Mouse (Mus musculus): ENCODE data around the gene Cflar. TPM values are rescaled to one million over a fixed set of nuclear protein-coding genes. Genes with fewer than 3 reads are reported as not detected.
A peak's percentile ranks its signal among the peaks of the same experiment; 100 is the strongest.

Cflar gene
- polyA plus RNA-seq, 1 experiment from 2014 or later: 42.0 TPM

- no peaks in the 10 kb centered on the region for H3K27me3 ChIP-seq (ENCODE audit: control insufficient read depth, insufficient read depth, low read length)
- WGBS: 59% methylated on average over 7 of the region's 7 CpGs
- peak overlapping the region; percentile 19; the same call in 1 of the 2 replicates for H3K4me2 ChIP-seq (ENCODE audit: low read depth, low read length)
- H3K36me3 ChIP-seq (ENCODE audit: control insufficient read depth, insufficient read depth): peaks cover 8% of the 10 kb centered on the region; the same call in 1 of the 2 replicates
- ATAC-seq (replicated peaks; ENCODE audit: extremely low read depth, insufficient read depth, low FRiP score): no peak
- H3K9ac ChIP-seq (ENCODE audit: low read length): 0 out of 2 replicates have a peak overlapping the region, but pooled peaks have one; percentile 7
- peaks cover 18% of the 10 kb centered on the region for H3K4me1 ChIP-seq (ENCODE audit: control insufficient read depth, insufficient read depth, low read length)
- no peaks in the 10 kb centered on the region for H3K9me3 ChIP-seq (replicated peaks; ENCODE audit: control insufficient read depth, low read length)
- H3K4me3 ChIP-seq (ENCODE audit: low read length): no peak overlapping the region
- peak overlapping the region; percentile 1; the same call in 1 of the 2 replicates for H3K27ac ChIP-seq (ENCODE audit: low read length)
Measured at GRCm38 (mm10) chr1:58723809-58724405, 12.6 kb downstream of the Cflar start.

GRCm38 (mm10) chr1:58724533-58724932 lies 13.2 kb downstream of the Cflar start:
- Histone ChIP-seq H3K27me3 (ENCODE audit: control insufficient read depth, insufficient read depth, low read length) (no peaks in the 10 kb centered on the region), H3K9me3 (replicated peaks; ENCODE audit: control insufficient read depth, low read length) (no peaks in the 10 kb centered on the region), H3K4me2 (ENCODE audit: low read depth, low read length) (peak overlapping the region; percentile 19; the same call in 1 of the 2 replicates), H3K9ac (ENCODE audit: low read length) (no peak overlapping the region), H3K36me3 (ENCODE audit: control insufficient read depth, insufficient read depth) (peaks cover 12% of the 10 kb centered on the region), H3K27ac (ENCODE audit: low read length) (no peak overlapping the region), H3K4me1 (ENCODE audit: control insufficient read depth, insufficient read depth, low read length) (peaks cover 15% of the 10 kb centered on the region), H3K4me3 (ENCODE audit: low read length) (no peak overlapping the region)
- WGBS: 53% methylated on average over 5 of the region's 9 CpGs
- ATAC-seq (replicated peaks; ENCODE audit: extremely low read depth, insufficient read depth, low FRiP score): no peak

GRCm38 (mm10) chr1:58725095-58725494 lies 13.8 kb downstream of the Cflar start:
- Histone ChIP-seq H3K36me3 (ENCODE audit: control insufficient read depth, insufficient read depth) (peaks cover 16% of the 10 kb centered on the region), H3K9me3 (replicated peaks; ENCODE audit: control insufficient read depth, low read length) (no peaks in the 10 kb centered on the region)
- no peak for ATAC-seq (replicated peaks; ENCODE audit: extremely low read depth, insufficient read depth, low FRiP score)

GRCm38 (mm10) chr1:58725767-58726166 lies 14.5 kb downstream of the Cflar start:
- Histone ChIP-seq H3K9ac (ENCODE audit: low read length) (no peak overlapping the region), H3K4me3 (ENCODE audit: low read length) (no peak overlapping the region), H3K27me3 (ENCODE audit: control insufficient read depth, insufficient read depth, low read length) (no peaks in the 10 kb centered on the region), H3K36me3 (ENCODE audit: control insufficient read depth, insufficient read depth) (peaks cover 18% of the 10 kb centered on the region), H3K4me2 (ENCODE audit: low read depth, low read length) (no peak overlapping the region), H3K9me3 (replicated peaks; ENCODE audit: control insufficient read depth, low read length) (no peaks in the 10 kb centered on the region), H3K27ac (ENCODE audit: low read length) (0 out of 2 replicates have a peak overlapping the region, but pooled peaks have one; percentile 9), H3K4me1 (ENCODE audit: control insufficient read depth, insufficient read depth, low read length) (peaks cover 13% of the 10 kb centered on the region)
- ATAC-seq (replicated peaks; ENCODE audit: extremely low read depth, insufficient read depth, low FRiP score): no peak
- 72% methylated on average over 5 of the region's 5 CpGs for WGBS

More at GRCm38 (mm10) chr1:58725095-58725494, 13.8 kb downstream of the Cflar start:
- no peak overlapping the region for H3K4me3 ChIP-seq (ENCODE audit: low read length)
- peaks cover 15% of the 10 kb centered on the region for H3K4me1 ChIP-seq (ENCODE audit: control insufficient read depth, insufficient read depth, low read length)
- H3K27ac ChIP-seq (ENCODE audit: low read length): no peak overlapping the region
- no peak overlapping the region for H3K9ac ChIP-seq (ENCODE audit: low read length)
- no peak overlapping the region for H3K4me2 ChIP-seq (ENCODE audit: low read depth, low read length)
- H3K27me3 ChIP-seq (ENCODE audit: control insufficient read depth, insufficient read depth, low read length): no peaks in the 10 kb centered on the region

- Histone ChIP-seq H3K9ac (ENCODE audit: low read length) (no peak overlapping the region), H3K4me2 (ENCODE audit: low read depth, low read length) (no peak overlapping the region), H3K27ac (ENCODE audit: low read length) (peak overlapping the region; percentile 49), H3K9me3 (replicated peaks; ENCODE audit: control insufficient read depth, low read length) (no peaks in the 10 kb centered on the region), H3K4me1 (ENCODE audit: control insufficient read depth, insufficient read depth, low read length) (peaks cover 9% of the 10 kb centered on the region), H3K27me3 (ENCODE audit: control insufficient read depth, insufficient read depth, low read length) (no peaks in the 10 kb centered on the region), H3K4me3 (ENCODE audit: low read length) (no peak overlapping the region), H3K36me3 (ENCODE audit: control insufficient read depth, insufficient read depth) (peaks cover 26% of the 10 kb centered on the region)
- WGBS: 78% methylated on average over 1 of the region's 1 CpGs
- peak; percentile 56 for ATAC-seq (replicated peaks; ENCODE audit: extremely low read depth, insufficient read depth, low FRiP score)
Measured at GRCm38 (mm10) chr1:58727019-58727746, 15.9 kb downstream of the Cflar start.

GRCm38 (mm10) chr1:58727747-58728589 lies 16.7 kb downstream of the Cflar start:
- no peak for ATAC-seq (replicated peaks; ENCODE audit: extremely low read depth, insufficient read depth, low FRiP score)
- WGBS: 79% methylated on average over 10 of the region's 10 CpGs
- Histone ChIP-seq H3K4me1 (ENCODE audit: control insufficient read depth, insufficient read depth, low read length) (peaks cover 4% of the 10 kb centered on the region), H3K36me3 (ENCODE audit: control insufficient read depth, insufficient read depth) (peaks cover 26% of the 10 kb centered on the region), H3K27ac (ENCODE audit: low read length) (no peak overlapping the region; the same call in 1 of the 2 replicates), H3K4me3 (ENCODE audit: low read length) (no peak overlapping the region), H3K4me2 (ENCODE audit: low read depth, low read length) (no peak overlapping the region), H3K9me3 (replicated peaks; ENCODE audit: control insufficient read depth, low read length) (no peaks in the 10 kb centered on the region), H3K27me3 (ENCODE audit: control insufficient read depth, insufficient read depth, low read length) (no peaks in the 10 kb centered on the region), H3K9ac (ENCODE audit: low read length) (no peak overlapping the region)

GRCm38 (mm10) chr1:58728590-58728868 lies 17.2 kb downstream of the Cflar start:
- H3K27me3 ChIP-seq (ENCODE audit: control insufficient read depth, insufficient read depth, low read length): no peaks in the 10 kb centered on the region
- no peak overlapping the region for H3K27ac ChIP-seq (ENCODE audit: low read length)
- no peak overlapping the region for H3K4me2 ChIP-seq (ENCODE audit: low read depth, low read length)
- H3K36me3 ChIP-seq (ENCODE audit: control insufficient read depth, insufficient read depth): peaks cover 30% of the 10 kb centered on the region
- no peak overlapping the region for H3K4me3 ChIP-seq (ENCODE audit: low read length)
- 90% methylated on average over 3 of the region's 3 CpGs for WGBS
- H3K9me3 ChIP-seq (replicated peaks; ENCODE audit: control insufficient read depth, low read length): no peaks in the 10 kb centered on the region
- ATAC-seq (replicated peaks; ENCODE audit: extremely low read depth, insufficient read depth, low FRiP score): no peak
- H3K9ac ChIP-seq (ENCODE audit: low read length): no peak overlapping the region
- H3K4me1 ChIP-seq (ENCODE audit: control insufficient read depth, insufficient read depth, low read length): peaks cover 4% of the 10 kb centered on the region

- no peak overlapping the region for H3K4me2 ChIP-seq (ENCODE audit: low read depth, low read length)
- 93% methylated on average over 2 of the region's 2 CpGs for WGBS
- no peaks in the 10 kb centered on the region for H3K4me1 ChIP-seq (ENCODE audit: control insufficient read depth, insufficient read depth, low read length)
- ATAC-seq (replicated peaks; ENCODE audit: extremely low read depth, insufficient read depth, low FRiP score): no peak
- H3K27me3 ChIP-seq (ENCODE audit: control insufficient read depth, insufficient read depth, low read length): no peaks in the 10 kb centered on the region
- H3K9me3 ChIP-seq (replicated peaks; ENCODE audit: control insufficient read depth, low read length): no peaks in the 10 kb centered on the region
- H3K27ac ChIP-seq (ENCODE audit: low read length): no peak overlapping the region
- peaks cover 59% of the 10 kb centered on the region for H3K36me3 ChIP-seq (ENCODE audit: control insufficient read depth, insufficient read depth)
- H3K9ac ChIP-seq (ENCODE audit: low read length): no peak overlapping the region
- H3K4me3 ChIP-seq (ENCODE audit: low read length): no peak overlapping the region
Measured at GRCm38 (mm10) chr1:58733636-58734035, 22.3 kb downstream of the Cflar start.

Data from heart, embryonic 16.5 days (tissue).